Mouse (Mus musculus) heart, embryonic 10.5 days (tissue): ENCODE measurements around the gene Vmn2r16. TPM values are rescaled to one million over a fixed set of nuclear protein-coding genes. Genes with fewer than 3 reads are reported as not detected.

Source experiments
- DNase-seq: peaks from one replicate; pipeline ENCODE4 v3.0.0-alpha.2; 2017; ENCODE audit warnings: low spot score
- H3K27ac ChIP-seq: fragments of 300-500 bp; sonication (generic); 2 replicates; pipeline ENCODE4 v1.5.1; 2016; ENCODE audit warnings: mild to moderate bottlenecking
- H3K27me3 ChIP-seq: fragments of 300-500 bp; sonication (generic); 2 replicates; pipeline ENCODE4 v1.6.1; 2016; ENCODE audit warnings: mild to moderate bottlenecking; ENCODE audit not compliant: poor library complexity, insufficient read depth, severe bottlenecking
- H3K36me3 ChIP-seq: fragments of 300-500 bp; sonication (generic); 2 replicates; pipeline ENCODE4 v1.6.1; 2016; ENCODE audit warnings: mild to moderate bottlenecking, moderate library complexity
- H3K4me1 ChIP-seq: fragments of 300-500 bp; sonication (generic); 2 replicates; pipeline ENCODE4 v1.6.1; 2016; ENCODE audit warnings: mild to moderate bottlenecking
- H3K4me3 ChIP-seq: fragments of 300-500 bp; sonication (generic); 2 replicates; pipeline ENCODE4 v1.5.1; 2016; ENCODE audit warnings: mild to moderate bottlenecking, moderate library complexity
- H3K9me3 ChIP-seq: fragments of 300-500 bp; sonication (generic); 2 replicates; pipeline ENCODE4 v1.6.1; 2016; ENCODE audit warnings: mild to moderate bottlenecking, moderate library complexity
- WGBS: fragments of 180-500 bp; shearing (Covaris S2); methylation state at CpG from one replicate; pipeline ENCODE4 v1.1.7; 2016; 5-methylcytosine and 5-hydroxymethylcytosine counted together
- polyA plus RNA-seq: library from polyadenylated mRNA; unstranded; fragments of >200 nt; fragmentation: Nextera tagmentation; extraction: Ambion mirVana; gene quantifications from 2 replicates; pipeline ENCODE4 v1.2.1, GENCODE M21; 2016

Gene Vmn2r16
- not detected in 2 replicates for polyA plus RNA-seq

DNA sequence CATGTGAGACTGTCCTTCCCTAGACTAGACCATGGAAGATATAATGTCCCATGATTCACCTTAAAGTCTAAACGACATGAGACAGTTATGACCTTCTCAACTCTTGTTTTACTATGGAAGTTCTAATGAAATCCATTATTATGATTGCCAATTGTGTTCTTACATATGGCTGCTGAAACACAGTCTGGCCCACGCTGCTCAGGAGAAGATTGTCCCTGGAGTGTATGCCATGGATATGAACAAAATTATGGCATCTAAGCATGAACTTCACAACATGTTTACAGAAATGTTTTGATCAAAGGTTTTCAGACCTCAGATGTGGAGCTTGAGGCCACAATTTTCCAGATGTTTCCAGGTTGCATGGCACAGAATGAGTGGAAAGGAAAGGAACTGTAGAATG, at the start of gene Vmn2r16:
TSS of gene Vmn2r16 (plus strand) at position 301 of the 400 bp plus-strand sequence.
- no peaks in the 10 kb centered on the region for H3K4me1 ChIP-seq
- no peak within 1 kb of the TSS for H3K27ac ChIP-seq
- H3K36me3 ChIP-seq: no peaks in the 10 kb centered on the region
- no peak for DNase-seq
- no peaks in the 10 kb centered on the region for H3K27me3 ChIP-seq
- 50% methylated on average over 2 of the region's 2 CpGs for WGBS
- peaks cover 14% of the 10 kb centered on the region for H3K9me3 ChIP-seq
- H3K4me3 ChIP-seq: no peak within 1 kb of the TSS

DNA sequence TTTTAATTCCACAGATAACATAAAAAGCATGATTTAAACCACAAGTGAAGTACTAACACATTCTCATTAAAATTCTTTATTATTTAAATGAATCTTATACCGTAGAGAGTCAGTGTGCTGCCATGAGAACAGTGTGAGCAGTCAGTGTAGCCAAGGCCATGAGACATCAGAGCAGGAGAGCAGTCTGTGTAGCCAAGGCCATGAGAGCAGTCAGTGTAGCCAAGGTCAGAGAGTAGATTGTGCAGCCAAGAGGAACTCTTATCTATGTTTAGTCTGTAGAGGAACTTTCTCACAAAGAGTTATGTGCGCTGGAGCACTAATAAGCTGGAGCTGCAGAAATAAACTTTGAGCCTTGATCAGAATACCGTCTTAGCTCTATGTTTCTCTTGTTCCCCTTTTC, 35.3 kb upstream of the Vmn2r16 start:
- Histone ChIP-seq H3K9me3 (peaks cover 2% of the 10 kb centered on the region; the same call in 1 of the 2 replicates), H3K27ac (no peak overlapping the region), H3K36me3 (no peaks in the 10 kb centered on the region), H3K4me3 (no peak overlapping the region), H3K4me1 (no peaks in the 10 kb centered on the region), H3K27me3 (no peaks in the 10 kb centered on the region)
- no peak for DNase-seq
- WGBS: 74% methylated on average over 3 of the region's 3 CpGs

DNA sequence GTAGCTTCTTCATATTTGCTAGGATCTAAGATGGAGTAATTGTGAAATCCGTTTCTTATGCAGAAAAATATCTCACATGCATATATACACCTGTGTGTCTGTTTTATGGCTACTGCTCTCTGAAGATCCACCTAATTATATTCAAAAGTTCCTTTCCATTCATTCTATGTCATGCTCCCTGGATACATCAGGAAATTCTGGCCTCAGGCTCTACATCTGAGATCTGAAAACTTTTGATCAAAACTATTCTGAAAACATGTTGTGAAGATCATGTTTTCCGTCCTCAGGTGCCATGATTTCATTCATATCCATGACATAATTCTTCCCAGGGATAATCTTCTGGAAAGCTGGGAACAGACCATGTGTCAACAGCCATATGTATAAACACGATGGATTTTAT, 32.4 kb upstream of the Vmn2r16 start, which contains the start of gene Vmn2r15:
TSS of gene Vmn2r15 (minus strand) at position 101 of the 400 bp plus-strand sequence.
- H3K36me3 ChIP-seq: no peaks in the 10 kb centered on the region
- WGBS: 43% methylated on average over 3 of the region's 3 CpGs
- H3K9me3 ChIP-seq: no peaks in the 10 kb centered on the region
- no peak for DNase-seq
- no peak within 1 kb of the TSS for H3K27ac ChIP-seq
- H3K27me3 ChIP-seq: no peaks in the 10 kb centered on the region
- no peaks in the 10 kb centered on the region for H3K4me1 ChIP-seq
- H3K4me3 ChIP-seq: no peak within 1 kb of the TSS

DNA sequence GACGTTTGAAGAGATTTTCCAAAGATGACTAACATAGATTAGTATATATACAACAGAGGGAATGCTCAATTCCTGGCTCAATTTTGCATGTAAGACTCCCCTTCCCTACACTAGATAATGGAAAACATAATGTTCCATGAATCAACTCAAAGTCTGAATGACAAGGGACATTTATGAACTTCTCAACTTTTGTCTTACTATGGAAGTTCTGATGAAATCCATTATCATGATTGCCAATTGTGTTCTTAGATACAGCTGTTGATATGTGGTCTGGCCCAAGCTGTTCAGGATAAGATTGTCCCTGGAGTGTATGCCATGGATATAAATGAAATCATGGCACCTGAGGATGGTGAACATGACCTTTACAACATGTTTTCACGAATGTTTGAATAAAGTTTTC, 89.4 kb downstream of the Vmn2r16 start, which contains the start of gene Vmn2r17:
TSS of gene Vmn2r17 (plus strand) at position 301 of the 400 bp plus-strand sequence.
- no peak for DNase-seq
- Histone ChIP-seq H3K4me1 (no peaks in the 10 kb centered on the region), H3K36me3 (no peaks in the 10 kb centered on the region), H3K27me3 (no peaks in the 10 kb centered on the region), H3K27ac (no peak within 1 kb of the TSS), H3K4me3 (no peak within 1 kb of the TSS), H3K9me3 (peaks cover 5% of the 10 kb centered on the region; the same call in 1 of the 2 replicates)
- 61% methylated on average over 2 of the region's 2 CpGs for WGBS

Other genes starting within 250 kb of the Vmn2r16 start
- gene Vmn2r12, start 232.2 kb upstream of the Vmn2r16 start, polyA plus RNA-seq: not detected in 2 replicates
- gene Vmn2r13, start 138.0 kb upstream of the Vmn2r16 start, polyA plus RNA-seq: not detected in 2 replicates
- not detected in 2 replicates for gene Vmn2r14, start 105.5 kb upstream of the Vmn2r16 start, polyA plus RNA-seq
- gene Vmn2r15, start 32.5 kb upstream of the Vmn2r16 start, polyA plus RNA-seq: not detected in 2 replicates
- not detected in 2 replicates for gene Vmn2r17, start 89.5 kb downstream of the Vmn2r16 start, polyA plus RNA-seq
- 7.5 and 9.3 TPM in 2 replicates for gene Crlf2, start 228.8 kb downstream of the Vmn2r16 start, polyA plus RNA-seq